Mouse (Mus musculus) olfactory bulb, adult 2 months (tissue): Measurements from ENCODE around the gene Usp36.

ENCODE experiments used
- CTCF ChIP-seq: fragments of 200-500 bp; IDR thresholded peaks from 2 replicates; pipeline ENCODE4 v1.5.1; 2012; ENCODE audit warnings: low read depth, mild to moderate bottlenecking, low read length, moderate library complexity; ENCODE audit not compliant: insufficient read depth
- POLR2A ChIP-seq: fragments of 200-500 bp; IDR thresholded peaks from 2 replicates; pipeline ENCODE4 v1.6.1; 2012; ENCODE audit warnings: mild to moderate bottlenecking, low read depth, low read length, moderate library complexity; ENCODE audit not compliant: insufficient read depth

DNA sequence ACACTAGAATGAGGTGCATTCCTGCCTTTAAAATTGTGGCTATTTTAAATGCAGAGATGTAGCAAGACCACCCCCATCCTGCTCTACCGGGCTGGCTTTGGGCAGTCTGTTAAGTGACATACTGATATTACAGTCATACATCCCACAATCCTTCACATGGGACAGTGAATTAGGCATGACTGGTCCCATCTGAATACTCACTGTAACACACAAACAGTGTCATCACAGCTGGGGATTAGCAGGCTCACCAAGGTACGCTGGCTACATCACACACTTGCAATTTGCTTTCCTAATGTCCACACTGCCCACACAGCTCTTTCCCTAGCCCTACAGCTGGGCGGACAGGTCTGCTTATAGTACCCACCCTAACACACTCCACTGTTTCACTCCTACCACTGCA, 9.8 kb downstream of the Usp36 start:
- TF ChIP-seq POLR2A (no peak), CTCF (no peak)
